Mouse (Mus musculus) heart, postnatal 0 days (tissue): ENCODE data around the gene Wdr46. TPM values are rescaled to one million over a fixed set of nuclear protein-coding genes. Genes with fewer than 3 reads are reported as not detected.

Source experiments
- ATAC-seq: fragments of 200-750 bp; cut with Nextera tagmentation; 2 replicates; pipeline ENCODE4 v1.8.0; 2017; ENCODE audit warnings: low read depth, moderate number of reproducible peaks, moderate library complexity; ENCODE audit not compliant: insufficient read depth
- DNase-seq: peaks from one replicate; pipeline ENCODE4 v3.0.0-alpha.2; 2016; ENCODE audit warnings: low spot score
- H3K27ac ChIP-seq: fragments of 300-500 bp; sonication (generic); 2 replicates; pipeline ENCODE4 v1.5.1; 2014; ENCODE audit warnings: low read depth, mild to moderate bottlenecking
- H3K27me3 ChIP-seq: fragments of 300-500 bp; sonication (generic); 2 replicates; pipeline ENCODE4 v1.6.1; 2014; ENCODE audit warnings: low read length, mixed read lengths; ENCODE audit not compliant: control insufficient read depth, insufficient read depth
- H3K36me3 ChIP-seq: fragments of 300-500 bp; sonication (generic); replicated peaks from 2 replicates; pipeline ENCODE4 v1.6.1; 2014; ENCODE audit warnings: low read length, mixed read lengths; ENCODE audit not compliant: control insufficient read depth, insufficient read depth
- H3K4me1 ChIP-seq: fragments of 300-500 bp; sonication (generic); 2 replicates; pipeline ENCODE4 v1.6.1; 2014; ENCODE audit warnings: antibody characterized with exemption; ENCODE audit not compliant: control insufficient read depth, insufficient read depth
- H3K4me2 ChIP-seq: fragments of 300-500 bp; sonication (generic); 2 replicates; pipeline ENCODE4 v1.6.1; 2014; ENCODE audit warnings: low read depth, mild to moderate bottlenecking, low read length, moderate library complexity
- H3K4me3 ChIP-seq: fragments of 300-500 bp; sonication (generic); 2 replicates; pipeline ENCODE4 v1.5.1; 2014; ENCODE audit warnings: low read depth, low read length
- H3K9ac ChIP-seq: fragments of 300-500 bp; sonication (generic); replicated peaks from 2 replicates; pipeline ENCODE4 v1.6.1; 2014; ENCODE audit warnings: low read depth, low read length, mixed read lengths
- H3K9me3 ChIP-seq: fragments of 300-500 bp; sonication (generic); replicated peaks from 2 replicates; pipeline ENCODE4 v1.6.1; 2016; ENCODE audit warnings: low read length; ENCODE audit not compliant: control insufficient read depth
- CTCF ChIP-seq: IDR thresholded peaks from 2 replicates; pipeline ENCODE4 v1.5.1; 2016; ENCODE audit warnings: antibody characterized with exemption, control low read depth, low read depth
- EP300 ChIP-seq: IDR thresholded peaks from 2 replicates; pipeline ENCODE4 v1.6.1; 2016; ENCODE audit warnings: antibody characterized with exemption, low read depth
- WGBS: fragments of 180-500 bp; shearing (Covaris S2); extraction: QIAGEN DNeasy Blood & Tissue Kit; methylation state at CpG from one replicate; pipeline ENCODE4 v1.1.7; 2014; 5-methylcytosine and 5-hydroxymethylcytosine counted together
- polyA plus RNA-seq: library from polyadenylated mRNA; unstranded; fragments of >200 nt; fragmentation: Nextera tagmentation; extraction: Ambion mirVana; gene quantifications from 2 replicates; pipeline ENCODE4 v1.2.1, GENCODE M21; 2015
- total RNA-seq: library from RNA; depleted of rRNA; stranded (reverse); fragments of >200 nt; gene quantifications from 2 replicates; pipeline ENCODE4 v1.2.3, GENCODE M21; 2014; ENCODE audit warnings: low replicate concordance

The Wdr46 gene
- total and polyA plus RNA-seq, 2 experiments from 2014 or later, result 6.7 to 11.1 TPM

DNA sequence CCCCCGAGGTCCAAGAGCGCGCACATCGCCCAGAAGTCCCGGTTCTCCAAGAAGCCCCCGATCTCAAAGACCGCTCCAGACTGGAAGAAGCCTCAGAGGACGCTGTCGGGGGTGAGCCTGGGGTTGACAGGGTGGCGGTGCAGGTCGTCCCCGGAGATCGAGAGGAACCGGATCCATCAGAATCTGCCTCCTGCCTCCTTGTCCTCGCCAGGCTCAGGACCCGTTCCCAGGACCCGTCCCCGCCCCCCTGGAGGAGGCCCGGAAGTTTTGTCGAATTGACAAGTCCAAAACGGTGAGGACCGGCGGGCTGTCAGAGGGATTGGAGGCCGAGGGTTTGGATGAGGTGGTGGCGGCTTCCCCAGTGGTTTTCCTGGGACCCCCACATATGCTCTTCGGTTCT lies 521 bp downstream of the Wdr46 start:
- Histone ChIP-seq H3K9me3 (no peaks in the 10 kb centered on the region), H3K4me2 (peak overlapping the region; percentile 100), H3K27me3 (no peaks in the 10 kb centered on the region), H3K4me1 (peaks cover 13% of the 10 kb centered on the region), H3K36me3 (peaks cover 38% of the 10 kb centered on the region), H3K9ac (peak overlapping the region; percentile 87), H3K27ac (0 out of 2 replicates have a peak overlapping the region, but pooled peaks have one; percentile 41), H3K4me3 (peak overlapping the region; percentile 77)
- ATAC-seq, result no peak
- WGBS, result 2% methylated on average over 26 of the region's 26 CpGs
- no peak for TF ChIP-seq CTCF
- no peak for TF ChIP-seq EP300
- DNase-seq, result no peak

DNA sequence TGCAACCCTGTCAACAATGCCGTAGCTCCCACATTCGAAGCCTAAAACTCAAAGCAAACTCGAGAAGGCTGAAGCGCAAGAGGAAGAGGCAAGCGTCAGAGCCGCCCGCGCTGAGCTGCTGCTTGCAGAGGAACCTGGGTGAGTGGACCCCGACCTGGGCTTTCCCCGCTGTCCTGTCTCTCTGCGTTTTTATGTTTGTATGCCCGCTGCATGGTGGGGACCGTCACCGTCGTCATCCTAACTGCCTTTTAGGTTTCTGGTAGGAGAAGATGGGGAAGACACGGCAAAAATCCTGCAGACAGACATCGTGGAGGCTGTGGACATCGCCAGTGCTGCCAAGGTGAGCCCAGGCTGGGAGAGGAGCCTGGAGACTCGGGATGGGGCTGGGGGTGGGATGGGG lies 921 bp downstream of the Wdr46 start:
- TF ChIP-seq CTCF, result no peak
- TF ChIP-seq EP300, result no peak
- peak overlapping the region; percentile 77 for H3K4me3 ChIP-seq
- H3K9ac ChIP-seq, result peak overlapping the region; percentile 87
- H3K27me3 ChIP-seq, result no peaks in the 10 kb centered on the region
- H3K27ac ChIP-seq, result no peak overlapping the region
- 47% methylated on average over 19 of the region's 19 CpGs for WGBS
- peaks cover 13% of the 10 kb centered on the region for H3K4me1 ChIP-seq
- H3K36me3 ChIP-seq, result peaks cover 40% of the 10 kb centered on the region
- H3K4me2 ChIP-seq, result peak overlapping the region; percentile 100
- ATAC-seq, result no peak
- no peak for DNase-seq
- H3K9me3 ChIP-seq, result no peaks in the 10 kb centered on the region

DNA sequence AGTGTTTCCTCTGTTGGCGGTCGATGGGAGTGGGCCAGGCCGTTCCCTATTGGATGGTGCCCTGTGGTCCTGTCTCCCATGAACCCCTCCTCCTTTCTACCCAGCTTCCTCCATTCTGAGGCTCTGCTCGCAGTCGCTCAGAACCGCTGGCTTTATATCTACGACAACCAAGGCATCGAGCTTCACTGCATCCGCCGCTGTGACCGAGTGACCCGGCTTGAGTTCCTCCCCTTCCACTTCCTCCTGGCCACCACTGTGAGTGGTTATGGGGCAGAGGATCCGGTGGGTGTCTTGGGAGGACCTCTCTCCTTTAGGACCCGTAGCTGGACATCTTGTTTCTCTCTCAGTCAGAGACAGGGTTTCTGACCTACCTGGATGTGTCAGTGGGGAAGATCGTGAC lies 3.0 kb downstream of the Wdr46 start:
- Histone ChIP-seq H3K4me3 (no peak overlapping the region), H3K27me3 (no peaks in the 10 kb centered on the region), H3K36me3 (peaks cover 28% of the 10 kb centered on the region), H3K4me2 (no peak overlapping the region), H3K27ac (no peak overlapping the region), H3K9ac (no peak overlapping the region), H3K9me3 (no peaks in the 10 kb centered on the region), H3K4me1 (peaks cover 13% of the 10 kb centered on the region)
- no peak for TF ChIP-seq EP300
- TF ChIP-seq CTCF, result no peak
- DNase-seq, result no peak
- 91% methylated on average over 15 of the region's 15 CpGs for WGBS
- no peak for ATAC-seq

DNA sequence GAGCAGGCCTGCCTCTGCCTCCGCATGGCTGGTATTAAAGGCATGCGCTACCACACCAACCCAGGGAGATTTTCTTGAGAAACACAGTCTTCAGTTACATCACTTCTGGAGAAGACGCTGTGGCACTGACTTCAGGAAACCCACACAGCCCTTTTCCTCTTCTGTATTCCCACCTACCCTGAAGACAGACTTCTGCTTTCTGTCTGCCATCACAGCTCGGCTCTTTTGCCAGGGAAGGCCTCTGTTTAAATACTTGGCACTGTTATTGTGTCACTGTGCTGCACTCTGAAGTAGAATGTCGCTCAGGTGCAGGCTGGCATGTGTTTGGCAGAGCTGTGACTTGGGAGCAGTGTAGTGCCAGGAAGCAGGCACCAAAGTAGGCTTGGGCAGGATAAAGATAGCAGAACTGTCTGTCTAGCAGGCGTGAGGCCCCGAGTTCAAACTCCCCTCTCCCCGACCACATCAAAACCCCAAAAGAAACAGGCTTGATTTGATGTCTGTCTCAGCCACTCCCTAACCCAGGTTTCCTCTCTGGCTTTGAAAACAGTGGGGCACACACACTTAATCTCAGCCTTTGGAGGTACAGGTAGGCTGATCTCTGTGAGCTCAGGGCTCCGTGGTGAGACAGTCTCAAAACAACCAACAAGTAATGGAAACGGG lies 7.1 kb downstream of the Wdr46 start:
- WGBS, result 82% methylated on average over 10 of the region's 10 CpGs
- peaks cover 39% of the 10 kb centered on the region for H3K36me3 ChIP-seq

DNA sequence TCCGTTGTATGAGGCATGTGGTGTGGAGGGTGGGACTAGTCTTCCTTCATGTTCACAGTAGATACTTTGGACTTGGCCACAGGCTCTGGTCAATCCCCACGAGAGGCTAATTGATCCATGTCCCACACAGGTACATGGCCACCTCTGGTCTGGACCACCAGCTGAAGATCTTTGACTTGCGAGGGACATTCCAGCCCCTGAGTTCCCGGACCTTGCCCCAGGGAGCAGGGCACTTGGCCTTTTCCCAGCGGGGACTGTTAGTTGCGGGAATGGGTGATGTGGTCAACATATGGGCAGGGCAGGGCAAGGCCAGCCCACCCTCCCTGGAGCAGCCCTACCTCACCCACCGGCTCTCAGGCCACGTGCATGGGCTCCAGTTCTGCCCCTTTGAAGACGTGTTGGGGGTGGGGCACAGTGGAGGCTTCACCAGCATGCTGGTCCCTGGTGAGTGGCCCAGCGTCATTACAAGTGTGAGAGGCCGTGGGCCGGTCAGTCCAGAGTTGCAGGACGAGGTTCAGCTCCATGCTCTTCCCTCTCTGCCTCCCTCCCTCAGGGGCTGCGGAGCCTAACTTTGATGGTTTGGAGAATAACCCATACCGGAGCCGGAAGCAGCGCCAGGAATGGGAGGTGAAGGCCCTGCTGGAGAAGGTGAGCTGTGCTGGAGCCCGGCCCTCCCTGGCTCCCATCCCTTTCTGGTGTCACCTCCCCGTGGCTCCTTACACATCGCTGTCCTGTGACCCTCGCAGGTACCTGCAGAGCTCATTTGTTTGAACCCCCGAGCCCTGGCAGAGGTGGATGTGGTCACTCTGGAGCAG lies 7.8 kb downstream of the Wdr46 start:
- TF ChIP-seq CTCF, result no peak
- TF ChIP-seq EP300, result no peak
- Histone ChIP-seq H3K36me3 (peaks cover 40% of the 10 kb centered on the region), H3K9ac (no peak overlapping the region), H3K4me2 (no peak overlapping the region), H3K4me1 (peaks cover 22% of the 10 kb centered on the region), H3K27ac (no peak overlapping the region), H3K9me3 (no peaks in the 10 kb centered on the region), H3K4me3 (no peak overlapping the region), H3K27me3 (no peaks in the 10 kb centered on the region)
- DNase-seq (no peak), ATAC-seq (no peak)
- 82% methylated on average over 22 of the region's 22 CpGs for WGBS

More for the DNA sequence above, 7.1 kb downstream of the Wdr46 start:
- ATAC-seq (no peak), DNase-seq (no peak)
- H3K9ac ChIP-seq, result no peak overlapping the region
- peaks cover 22% of the 10 kb centered on the region for H3K4me1 ChIP-seq
- H3K4me2 ChIP-seq, result no peak overlapping the region
- no peaks in the 10 kb centered on the region for H3K9me3 ChIP-seq
- no peak overlapping the region for H3K27ac ChIP-seq
- H3K4me3 ChIP-seq, result no peak overlapping the region
- no peak for TF ChIP-seq CTCF
- no peak for TF ChIP-seq EP300
- no peaks in the 10 kb centered on the region for H3K27me3 ChIP-seq
